Mouse (Mus musculus) thymus, postnatal 14 days (tissue): Measurements from ENCODE around the gene Asic5.

Experiments
- DNase-seq: peaks from one replicate; pipeline ENCODE4 v3.0.0; 2021

Asic5 gene

DNA sequence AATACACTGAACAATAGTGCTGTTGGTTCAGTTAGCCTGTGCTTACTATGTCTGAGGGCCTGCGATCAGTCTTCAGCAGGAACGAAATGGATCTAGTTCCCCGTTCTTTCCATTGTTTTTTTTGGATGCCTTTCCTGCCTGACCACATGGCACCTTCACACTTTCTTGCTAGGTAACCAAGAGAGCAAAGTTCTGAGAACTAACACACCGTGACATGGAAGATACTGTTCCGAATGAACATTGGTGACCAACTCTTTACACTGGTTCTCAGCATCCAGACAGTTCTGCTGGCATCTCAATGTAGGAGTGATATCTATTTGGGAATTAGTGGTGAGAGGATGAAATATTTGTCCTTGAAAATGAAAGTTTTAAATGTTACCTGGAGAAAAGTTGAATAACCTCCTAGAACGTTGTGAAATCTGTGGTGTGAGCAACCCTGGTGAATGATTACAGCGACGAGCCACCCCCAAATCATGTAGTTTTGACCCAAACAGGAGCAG is 40.4 kb downstream of the Asic5 start:
- no peak for DNase-seq

- DNase-seq: no peak
Measured at GRCm38 (mm10) chr3:82023065-82023464, 41.0 kb downstream of the Asic5 start.

GRCm38 (mm10) chr3:82027286-82027685 is 45.2 kb downstream of the Asic5 start:
- no peak for DNase-seq

DNA sequence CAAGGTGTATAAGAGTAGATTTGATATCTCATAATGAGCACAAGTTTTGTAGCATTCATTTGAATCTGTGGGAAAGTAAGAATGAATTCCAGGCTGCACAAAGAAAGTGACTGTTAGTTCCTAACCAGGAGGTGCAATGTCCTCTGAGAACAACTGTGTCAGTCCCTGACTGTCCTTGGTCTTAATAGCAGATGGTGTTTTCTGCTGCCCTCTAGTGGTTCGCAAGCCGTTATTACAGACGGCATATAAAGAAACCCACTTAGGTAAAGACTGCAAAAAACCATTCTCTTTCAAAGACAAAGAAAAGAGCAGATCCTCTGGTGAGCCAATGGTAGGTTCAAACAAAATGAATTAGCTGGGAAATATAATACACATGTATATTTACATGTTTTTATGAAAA is 47.1 kb downstream of the Asic5 start:
- peak; percentile 33 for DNase-seq

- DNase-seq: no peak
Measured at GRCm38 (mm10) chr3:82030008-82030748, 48.1 kb downstream of the Asic5 start.

- DNase-seq: no peak
Measured at GRCm38 (mm10) chr3:82036262-82037044, 54.4 kb downstream of the Asic5 start.

DNA sequence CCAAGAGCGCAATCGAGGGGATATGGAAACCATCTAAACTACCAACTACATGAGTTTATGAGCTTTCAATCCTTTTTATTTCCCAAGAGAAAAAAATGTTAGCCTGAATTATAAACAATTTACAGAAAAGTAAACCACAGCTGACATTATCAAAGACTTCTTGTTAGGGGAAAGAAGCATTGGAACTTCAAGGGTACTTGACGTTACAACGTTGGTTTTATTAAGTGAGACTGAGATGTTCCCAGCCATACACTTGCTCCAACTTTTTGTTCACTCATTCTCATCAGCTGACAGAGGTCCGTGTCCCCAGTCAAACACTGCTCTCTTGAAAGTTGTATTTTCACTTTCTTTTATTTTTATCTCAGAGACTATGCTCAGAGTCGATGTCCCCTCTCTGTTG is 61.6 kb downstream of the Asic5 start:
- no peak for DNase-seq

DNA sequence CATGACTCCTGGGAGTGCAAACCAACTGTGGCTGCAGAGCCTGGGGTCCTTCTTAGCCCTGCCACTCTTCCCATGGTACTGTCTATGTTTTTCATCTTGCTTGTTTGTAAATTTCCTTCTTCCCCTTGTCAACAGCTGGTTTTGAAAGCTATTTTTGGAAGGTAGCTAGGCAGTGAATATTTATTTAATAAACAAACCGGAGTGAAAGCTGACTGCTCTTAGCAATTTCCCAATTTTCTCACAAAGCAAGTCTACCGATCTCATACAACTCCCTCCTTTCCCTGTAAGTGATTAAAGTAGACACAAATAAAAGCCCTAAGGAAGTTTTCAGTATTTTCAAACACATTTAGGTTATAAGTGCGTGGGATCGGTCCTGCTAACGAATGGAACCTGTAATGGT is 62.8 kb downstream of the Asic5 start:
- DNase-seq: no peak

GRCm38 (mm10) chr3:82046087-82046486 is 64.0 kb downstream of the Asic5 start:
- DNase-seq: no peak

- peak; percentile 32 for DNase-seq
Measured at GRCm38 (mm10) chr3:82047100-82047753, 65.1 kb downstream of the Asic5 start.

DNA sequence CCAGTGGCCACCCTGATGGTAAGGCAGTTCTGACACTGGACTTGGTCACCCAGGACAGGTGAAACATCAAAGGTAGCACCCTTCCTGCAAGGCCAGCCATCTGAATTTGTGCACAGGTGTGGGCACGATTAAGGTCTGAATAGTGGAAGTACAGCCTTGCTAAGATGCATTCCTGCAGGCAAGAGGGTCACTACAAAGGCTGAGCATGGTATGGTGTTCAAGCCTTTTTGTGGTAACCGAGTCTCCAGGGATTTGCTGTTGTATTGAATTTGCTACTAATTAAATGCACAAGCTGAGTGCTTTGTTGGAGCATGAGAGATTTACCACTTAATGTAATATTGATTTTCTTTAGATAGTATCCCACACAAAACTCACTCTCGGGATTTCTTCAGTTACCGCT is 66.0 kb downstream of the Asic5 start:
- DNase-seq: no peak

DNA sequence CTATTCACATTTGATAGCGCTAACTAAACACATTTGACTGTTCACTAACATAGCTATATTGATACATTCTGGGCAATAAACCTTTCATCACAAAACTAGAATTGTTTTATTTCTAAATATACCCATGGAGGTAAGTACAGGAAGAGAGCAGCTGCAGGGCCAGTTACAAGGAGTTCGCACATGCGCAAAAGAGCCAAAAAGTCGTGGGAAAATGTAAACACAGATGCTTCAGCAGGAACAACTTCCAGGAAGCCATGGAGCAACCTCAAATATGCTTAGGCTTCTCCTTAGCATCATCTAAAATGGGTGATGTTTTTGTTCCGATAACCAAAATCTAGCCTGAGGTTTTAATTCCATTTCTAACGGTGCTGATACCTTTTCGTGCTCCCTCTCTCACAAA is 66.6 kb downstream of the Asic5 start:
- DNase-seq: no peak

- no peak for DNase-seq
Measured at GRCm38 (mm10) chr3:82051468-82051867, 69.4 kb downstream of the Asic5 start.

DNA sequence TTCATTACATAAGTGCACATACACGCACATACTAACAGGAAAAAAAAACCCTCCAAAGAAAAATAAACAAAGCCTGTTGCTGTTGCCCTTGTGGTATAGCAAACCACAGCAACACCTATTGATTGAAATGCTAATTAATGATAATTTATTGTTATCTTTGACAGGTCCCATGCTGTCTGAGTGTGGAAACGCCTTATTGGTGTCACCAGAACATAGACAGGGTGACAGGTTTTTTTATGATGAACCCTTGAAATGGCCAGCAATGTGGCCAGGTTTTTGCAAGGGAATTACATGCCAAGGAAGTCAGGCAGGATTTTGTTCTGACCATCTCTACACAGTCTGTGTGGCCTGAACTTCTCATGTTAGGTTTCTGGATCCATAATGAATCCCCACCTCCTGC is 69.9 kb downstream of the Asic5 start:
- no peak for DNase-seq

- DNase-seq: no peak
Measured at GRCm38 (mm10) chr3:82054283-82054974, 72.3 kb downstream of the Asic5 start.

- DNase-seq: no peak
Measured at GRCm38 (mm10) chr3:82057201-82057600, 75.1 kb downstream of the Asic5 start.

DNA sequence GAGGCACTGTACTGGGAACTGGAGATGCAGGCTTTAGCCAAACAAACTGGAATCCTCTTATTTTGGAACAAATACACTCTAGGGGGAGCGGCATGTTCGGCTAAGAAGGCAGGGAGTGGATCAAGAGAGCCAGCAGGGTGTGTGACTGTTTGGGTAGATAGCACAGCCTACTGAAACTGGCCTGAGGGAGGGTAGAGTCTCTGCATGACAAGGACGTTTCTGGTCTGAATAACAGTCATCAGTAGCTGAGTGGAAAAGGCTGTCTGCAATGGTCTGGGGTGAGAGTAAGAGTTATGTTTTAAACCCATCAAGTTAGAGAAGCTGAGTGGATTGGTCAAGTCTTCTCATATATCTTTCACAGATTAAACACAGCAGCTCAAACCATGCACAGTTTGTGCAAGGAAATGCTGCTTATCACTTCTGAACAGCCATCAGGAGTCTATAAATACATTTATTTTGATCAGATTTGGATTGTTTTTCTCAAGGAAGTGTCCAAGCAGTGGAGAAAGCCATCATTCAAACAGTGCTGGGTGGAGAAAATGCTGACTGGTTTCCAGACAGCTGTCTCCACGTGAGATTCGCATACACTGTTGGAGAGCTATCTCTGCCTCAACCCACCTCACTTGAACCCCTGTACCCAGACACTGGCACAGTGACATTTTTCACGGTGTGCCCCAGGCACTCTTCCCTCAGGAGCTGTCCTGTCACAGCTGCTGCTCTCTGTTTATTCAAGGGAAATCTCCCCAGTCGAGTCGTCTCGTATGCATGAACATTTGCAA is 79.5 kb downstream of the Asic5 start:
- no peak for DNase-seq

DNA sequence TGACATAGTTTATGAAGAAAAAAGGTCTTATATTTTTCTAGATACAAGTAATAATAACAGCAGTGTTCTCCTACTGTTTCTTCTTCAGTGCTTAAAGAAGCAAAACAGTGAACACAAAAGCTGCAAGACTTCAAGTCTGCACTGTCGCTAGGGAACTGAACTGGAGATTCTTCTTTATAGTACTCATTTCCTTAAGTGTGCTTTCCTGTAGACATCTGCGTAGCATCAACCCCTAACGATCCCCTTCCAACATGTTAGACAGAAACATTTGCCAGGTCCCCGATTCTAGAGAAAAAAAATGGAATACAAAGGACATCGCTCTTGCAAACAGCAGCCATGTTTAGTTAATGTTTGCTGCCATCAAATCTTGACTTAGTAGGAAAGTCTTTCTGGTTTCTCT is 85.7 kb downstream of the Asic5 start:
- DNase-seq: no peak
